Mouse (Mus musculus): Measurements from ENCODE around the gene Cgas.

Cgas gene

DNA sequence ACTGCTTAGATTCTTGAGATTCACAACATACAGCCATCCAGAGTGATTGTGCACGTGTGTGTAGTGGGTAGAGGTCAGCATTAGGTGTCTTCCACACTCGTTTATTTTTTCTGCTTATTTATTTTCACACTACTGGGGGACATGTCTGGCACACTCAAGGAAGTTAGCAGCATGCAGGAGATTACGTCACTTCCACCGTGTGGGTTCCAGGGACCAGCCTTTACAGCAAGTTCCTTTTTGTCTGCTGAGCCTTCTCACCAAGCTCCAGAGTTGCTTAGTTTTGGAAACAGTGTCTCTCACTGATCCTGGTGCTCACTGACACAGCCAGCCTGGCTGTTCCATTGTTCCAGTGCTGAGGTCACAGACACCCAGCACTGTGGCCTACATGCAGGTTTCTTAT, 8.3 kb upstream of the Cgas start:
- no peak for DNase-seq

DNA sequence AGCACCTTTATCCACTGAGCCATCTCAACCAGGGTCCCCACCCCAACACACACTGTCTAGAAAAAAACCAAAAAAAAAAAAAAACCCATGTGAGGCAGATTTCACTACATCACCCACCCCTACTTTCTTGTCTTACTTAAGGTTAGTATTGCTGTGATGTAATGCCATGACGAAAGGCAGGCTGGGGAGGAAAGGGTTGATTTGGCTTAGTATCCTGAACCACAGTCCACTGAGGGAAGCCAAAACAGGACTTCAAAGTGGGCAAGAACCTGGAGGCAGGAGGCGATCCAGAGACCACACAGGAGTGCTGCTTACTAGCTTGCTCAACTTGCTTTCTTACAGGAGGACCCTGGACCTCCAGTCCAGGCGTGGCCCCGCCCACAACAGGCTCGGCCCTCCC, 7.4 kb upstream of the Cgas start:
- DNase-seq: no peak

DNA sequence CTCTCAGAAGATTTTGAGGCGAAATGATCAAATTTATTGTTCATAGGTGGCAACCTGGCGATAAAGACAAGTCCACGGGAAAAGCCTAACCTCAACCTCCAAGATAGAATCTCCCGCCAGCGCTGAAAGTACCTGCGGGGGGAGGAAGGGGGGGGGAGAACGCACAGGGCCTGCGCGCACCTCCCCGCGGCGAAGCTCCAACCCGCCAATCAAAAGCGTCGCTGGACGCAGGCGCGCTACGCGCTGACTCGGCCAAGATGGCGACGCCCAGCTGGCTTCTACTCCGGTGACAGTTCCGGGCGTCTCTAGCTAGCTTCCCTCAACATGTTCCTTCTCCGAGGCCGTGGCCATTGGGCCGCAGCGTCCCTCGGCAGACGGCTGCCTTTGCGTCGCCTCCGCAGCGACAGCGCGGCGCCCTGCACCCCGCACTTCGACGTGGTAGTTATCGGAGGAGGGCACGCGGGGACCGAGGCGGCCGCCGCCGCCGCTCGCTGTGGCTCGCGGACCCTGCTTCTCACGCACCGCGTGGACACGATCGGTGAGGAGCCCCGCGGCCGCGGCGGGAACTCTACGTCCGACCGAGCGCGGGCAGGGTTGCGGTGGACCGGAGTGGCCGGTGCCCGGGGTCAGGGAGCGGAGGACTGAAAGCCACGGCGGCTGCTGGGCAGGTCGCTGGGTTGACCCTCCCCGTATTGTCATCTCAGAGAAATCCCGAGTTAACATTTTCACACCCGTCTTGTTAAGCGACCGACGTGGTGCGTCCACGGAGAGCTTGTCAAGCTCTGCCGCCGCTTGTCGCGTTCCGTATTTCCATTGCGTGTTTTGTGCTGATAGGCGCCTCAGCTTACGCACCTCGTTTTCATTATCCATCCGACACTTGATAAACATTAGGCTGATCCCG, 5.2 kb upstream of the Cgas start, which contains the start of the genes Mto1 and Gm17324:
Gene Mto1 (plus strand): TSS at position 236 of the 901 bp plus-strand sequence.
Gene Gm17324 (minus strand): TSS at position 814 of the 901 bp plus-strand sequence.
- peak; percentile 88 for DNase-seq

DNA sequence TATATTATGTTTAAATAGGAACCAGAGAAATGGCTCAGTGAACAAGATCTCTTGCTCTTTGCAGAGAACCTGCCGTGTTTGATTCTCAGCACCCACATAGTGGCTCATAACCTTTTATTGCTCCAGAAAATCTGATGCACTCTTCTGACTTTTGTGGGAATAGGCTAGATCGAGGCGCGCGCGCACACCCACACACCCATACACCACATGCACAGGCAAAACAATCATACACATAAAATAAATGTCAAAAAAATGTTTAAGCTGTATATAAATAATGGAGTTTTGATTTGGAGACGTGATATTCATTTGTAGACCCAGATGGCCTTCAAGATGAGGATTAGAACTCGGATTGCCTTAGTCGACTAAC, 4.6 kb upstream of the Cgas start:
- no peak for DNase-seq

DNA sequence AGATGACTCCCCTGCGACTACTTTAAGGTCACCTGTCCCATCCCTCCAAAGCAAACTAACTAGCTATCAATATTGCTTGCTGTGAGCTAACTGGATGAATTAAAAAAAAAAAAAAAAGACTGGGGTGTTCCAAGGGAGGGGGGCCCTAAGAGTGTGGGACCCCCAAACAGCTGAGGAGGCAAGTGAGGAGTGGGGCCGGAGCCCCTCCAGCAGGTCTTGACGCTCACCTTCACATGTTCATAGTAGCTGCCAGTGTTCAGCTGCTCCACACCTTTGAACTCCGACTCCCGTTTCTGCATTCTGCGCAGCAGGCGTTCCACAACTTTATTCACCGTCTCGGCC, 829 bp downstream of the Cgas start:
- DNase-seq: no peak

DNA sequence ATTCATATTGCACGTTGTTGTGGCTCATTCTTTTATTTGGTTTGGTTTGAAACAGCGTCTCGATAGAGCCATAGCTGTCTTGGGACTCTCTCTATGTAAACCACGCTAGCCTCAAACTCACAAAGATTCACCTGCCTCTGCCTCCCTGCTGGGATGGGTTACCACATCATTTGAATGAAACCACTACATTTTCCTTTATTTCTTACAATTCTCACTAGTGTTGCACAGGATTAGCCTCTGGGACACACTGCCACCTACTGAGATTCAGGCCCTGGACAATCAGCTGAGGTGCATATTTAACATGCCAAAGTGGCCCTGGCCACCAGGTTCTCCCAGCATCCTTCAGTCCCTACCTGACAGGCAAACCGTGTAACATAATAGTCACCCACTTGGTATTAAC, 3.6 kb downstream of the Cgas start:
- DNase-seq: no peak

DNA sequence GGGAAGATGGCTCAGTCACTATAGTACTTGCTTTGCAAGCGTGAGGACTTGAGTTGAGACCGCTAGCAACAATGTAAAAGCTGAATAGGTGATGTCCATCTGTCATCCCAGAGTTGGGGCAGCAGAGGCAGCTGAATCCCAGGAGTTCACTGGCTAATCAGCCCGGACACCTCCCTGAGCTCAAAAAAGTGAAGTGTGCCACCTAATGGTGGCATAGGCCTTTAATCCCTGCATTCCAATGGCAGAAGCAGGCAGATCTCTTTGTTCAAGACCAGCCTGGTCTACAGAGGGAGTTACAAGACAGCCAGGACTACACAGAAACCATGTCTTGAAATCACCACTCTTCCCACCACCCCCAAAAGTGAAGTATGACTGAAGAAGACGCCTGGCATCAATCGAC, 10.6 kb downstream of the Cgas start:
- no peak for DNase-seq

DNA sequence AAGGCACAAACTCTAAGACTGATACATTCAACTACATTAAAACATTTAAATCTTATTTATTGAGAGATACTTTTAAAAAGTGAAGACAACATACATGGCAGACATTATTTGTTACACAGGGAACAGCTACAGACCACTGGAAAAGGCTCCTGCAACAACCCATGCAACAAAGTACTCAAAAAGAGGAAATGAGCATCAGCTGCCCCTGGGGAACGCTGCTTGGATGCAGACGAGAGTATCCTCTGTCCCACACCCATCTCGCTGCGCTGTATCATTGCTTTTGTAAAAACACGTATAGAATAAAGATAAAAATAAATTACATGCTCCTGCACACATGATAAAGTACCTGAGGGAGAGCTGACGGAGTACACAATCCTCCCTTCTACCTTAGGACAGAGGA, 12.6 kb downstream of the Cgas start:
- no peak for DNase-seq

DNA sequence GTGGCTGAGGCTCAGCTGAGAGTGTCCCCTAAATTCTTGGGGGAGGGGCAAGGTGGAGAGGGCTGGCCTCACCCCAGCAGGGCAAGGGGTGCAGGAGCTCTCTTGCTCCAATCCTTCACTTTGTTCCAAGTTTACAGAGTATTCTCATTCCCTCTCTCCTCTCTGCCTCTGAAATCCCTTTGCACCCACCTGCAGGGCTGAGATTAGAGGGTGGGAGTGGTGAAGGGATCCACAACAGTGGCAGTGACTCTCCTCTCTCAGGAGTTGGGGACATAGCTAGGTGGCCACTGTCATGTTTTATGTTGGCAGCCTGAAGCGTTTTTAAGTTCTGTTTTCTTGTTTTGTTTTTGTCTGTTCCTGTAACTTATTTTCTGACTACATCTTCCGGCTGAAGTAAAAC, 13.5 kb downstream of the Cgas start:
- no peak for DNase-seq

DNA sequence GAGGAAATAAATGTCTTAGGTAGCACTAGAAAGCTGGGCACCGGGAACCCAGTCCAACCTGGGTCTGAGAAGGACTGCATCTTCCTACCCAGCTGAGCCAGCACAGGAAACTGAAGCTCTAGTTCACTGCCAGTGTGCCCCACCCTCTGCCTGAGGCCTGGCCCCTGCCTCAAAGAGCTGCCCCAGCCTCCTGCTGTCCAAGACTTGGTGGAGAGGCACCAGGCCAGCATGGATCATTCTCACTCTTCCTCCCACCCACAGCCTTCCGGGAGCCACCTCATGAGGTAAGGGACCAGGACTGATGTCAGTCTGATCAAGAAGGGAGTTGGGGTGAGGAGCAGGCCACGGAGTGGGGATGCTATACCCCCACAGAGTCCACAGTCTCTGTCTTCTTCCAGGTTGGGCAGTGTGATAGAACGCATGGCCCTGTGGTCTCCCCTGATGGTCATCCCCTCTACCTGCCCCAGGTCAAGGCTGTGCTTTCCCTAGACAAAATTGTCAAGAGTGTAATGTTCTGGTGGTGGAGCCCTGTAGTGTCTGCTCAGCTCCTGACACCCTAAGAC, 14.1 kb downstream of the Cgas start:
- no peak for DNase-seq

DNA sequence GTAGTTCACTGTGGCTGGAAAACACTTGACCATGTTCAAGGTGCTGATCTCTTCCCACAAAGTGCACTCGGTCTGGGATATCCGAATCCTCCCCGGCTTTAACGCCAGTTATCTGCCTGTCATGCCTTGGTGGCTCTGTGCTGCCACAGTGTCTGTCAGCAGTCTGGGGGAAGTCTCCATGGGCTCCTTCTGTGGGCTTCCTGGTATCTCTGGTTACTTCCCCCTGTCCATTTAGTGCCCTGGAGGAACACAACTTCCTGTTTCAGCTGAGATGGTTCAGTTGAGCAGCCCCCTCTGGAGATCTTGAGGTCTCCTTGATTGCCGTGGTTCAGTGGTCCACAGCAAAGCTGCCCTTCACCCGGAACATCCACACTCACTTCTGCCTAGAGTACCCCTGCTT, 14.9 kb downstream of the Cgas start:
- no peak for DNase-seq

DNA sequence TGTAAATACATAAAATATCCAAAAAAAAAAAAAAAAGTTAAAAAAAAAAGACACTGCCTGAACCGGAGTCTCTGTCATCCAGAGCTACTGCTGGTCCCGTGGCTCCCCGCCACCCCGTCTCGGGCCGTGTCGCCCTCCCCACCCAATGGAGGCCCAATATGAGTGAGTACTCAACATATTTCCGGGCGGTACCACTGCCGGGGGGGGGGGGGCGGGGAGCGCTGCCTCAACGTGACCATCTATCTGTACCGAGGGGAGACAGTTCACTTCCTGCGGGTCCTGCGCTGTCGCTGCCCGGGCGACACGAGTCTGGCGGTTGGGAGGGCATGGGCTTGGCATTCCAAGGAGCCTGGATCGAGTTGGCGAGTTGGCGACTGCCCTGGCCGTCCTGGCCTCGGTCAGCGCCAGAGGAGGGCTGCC, 15.7 kb downstream of the Cgas start:
- no peak for DNase-seq

DNA sequence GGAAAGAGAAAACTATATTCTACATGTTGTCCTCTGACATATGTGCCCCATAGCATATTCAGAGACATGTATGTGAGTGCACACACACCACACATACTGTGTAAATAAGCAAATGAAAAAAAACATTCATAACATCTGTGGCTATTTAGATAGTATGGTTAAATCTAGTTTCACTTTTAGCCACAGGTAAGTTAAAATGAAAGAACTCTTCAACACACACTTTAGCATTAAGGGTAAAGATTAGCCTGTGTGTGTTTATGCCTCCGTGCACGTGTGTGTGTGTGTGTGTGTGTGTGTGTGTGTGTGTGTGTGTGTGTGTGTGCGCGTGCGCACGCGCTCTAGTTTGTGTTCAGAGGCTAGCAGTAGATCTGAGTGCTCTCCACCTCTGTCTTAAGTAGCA, 41.4 kb downstream of the Cgas start:
- no peak for DNase-seq

DNA sequence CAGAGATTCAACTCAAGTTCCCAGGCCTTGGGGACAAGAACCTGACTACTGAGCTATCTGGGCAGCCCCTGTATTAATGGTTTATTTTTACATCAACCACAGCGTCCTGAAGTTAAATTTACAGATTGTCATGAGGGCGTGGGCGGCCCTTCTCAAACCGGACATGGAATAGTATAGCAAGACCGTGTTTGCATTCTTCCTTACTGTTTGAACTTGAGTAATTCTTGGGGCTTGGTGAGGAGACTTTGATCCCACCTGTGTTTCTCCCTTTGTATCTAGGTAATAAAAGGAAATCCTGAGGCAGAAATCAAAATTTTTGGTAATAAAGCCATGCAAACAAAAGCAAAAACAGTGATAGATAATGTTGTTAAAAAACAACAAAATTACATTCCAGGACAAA, 42.5 kb downstream of the Cgas start:
- no peak for DNase-seq

DNA sequence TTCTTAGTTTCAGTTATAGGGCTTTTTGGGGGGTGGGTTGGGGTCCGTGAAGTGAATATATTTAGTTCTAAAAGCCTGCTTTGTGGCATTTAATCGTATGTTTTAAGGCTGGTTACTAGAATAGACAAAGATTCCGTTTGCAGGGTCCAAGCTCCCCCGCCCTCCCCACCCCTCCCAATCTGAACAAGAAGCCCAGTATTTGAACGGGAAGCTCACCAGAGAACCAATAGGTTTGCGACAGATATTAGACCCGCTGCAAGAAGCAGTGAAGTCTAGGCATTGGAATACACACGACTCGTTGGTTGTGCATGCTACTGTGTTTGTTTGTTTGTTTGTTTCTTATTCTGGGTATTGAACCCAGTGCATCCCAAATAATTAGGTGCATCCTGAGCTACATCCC, 46.5 kb downstream of the Cgas start:
- DNase-seq: no peak

DNA sequence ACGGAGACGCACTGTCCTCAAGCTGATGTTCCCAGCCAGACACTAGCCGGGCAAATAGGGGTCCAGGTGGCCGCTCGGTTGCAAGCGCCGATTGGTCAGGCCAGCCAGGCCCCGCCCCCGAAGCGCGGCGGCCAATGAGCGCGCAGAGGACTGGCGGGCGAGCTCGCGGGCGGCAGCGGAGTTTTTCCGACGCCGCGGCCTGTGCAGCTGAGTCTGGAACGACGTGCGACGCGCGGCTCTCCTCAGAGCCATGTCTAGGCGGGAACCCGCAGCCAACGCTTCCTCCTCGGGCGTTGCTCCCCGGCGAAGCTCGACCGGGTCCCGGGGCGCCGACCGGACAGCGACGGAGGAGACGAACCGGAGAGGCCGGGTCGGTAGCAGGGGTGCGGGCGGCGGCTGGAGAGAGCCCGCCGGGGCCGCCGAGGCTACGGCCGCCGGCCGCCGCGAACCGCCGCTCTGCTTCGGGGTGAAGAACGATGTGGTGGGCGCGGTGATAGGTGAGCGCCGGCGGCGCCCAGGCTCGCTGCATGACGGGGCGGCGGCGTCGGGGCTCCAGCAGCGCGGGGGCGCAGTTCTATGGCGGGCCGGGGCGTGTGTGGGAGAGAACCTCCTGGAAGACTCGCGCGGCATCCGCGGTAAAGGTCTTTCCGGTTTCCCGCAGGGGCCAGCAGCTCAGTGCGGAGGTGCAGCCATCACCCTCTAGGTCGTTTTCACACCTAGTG, 47.2 kb downstream of the Cgas start, which contains the start of gene Ddx43:
Gene Ddx43 (plus strand): TSS at position 148 of the 722 bp plus-strand sequence.
- no peak for DNase-seq

DNA sequence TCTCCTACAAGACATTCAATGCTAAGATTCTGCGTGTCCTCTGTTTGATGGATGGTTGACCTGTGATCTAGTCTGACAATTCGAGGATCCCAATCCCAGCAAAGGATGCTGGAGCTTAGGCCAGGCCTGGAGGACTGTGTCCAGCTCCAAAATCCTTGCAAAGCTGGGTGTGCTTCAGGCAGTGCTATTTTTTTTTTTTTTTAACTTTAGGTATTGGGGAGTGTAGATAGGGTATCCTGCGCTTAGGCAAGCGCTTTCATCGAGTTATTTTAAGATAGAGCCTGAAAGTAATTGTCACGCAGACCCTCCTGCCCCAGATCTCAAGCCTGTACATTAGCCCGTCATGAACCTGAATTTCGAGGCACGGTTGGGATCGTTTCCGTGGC, 47.8 kb downstream of the Cgas start:
- no peak for DNase-seq

DNA sequence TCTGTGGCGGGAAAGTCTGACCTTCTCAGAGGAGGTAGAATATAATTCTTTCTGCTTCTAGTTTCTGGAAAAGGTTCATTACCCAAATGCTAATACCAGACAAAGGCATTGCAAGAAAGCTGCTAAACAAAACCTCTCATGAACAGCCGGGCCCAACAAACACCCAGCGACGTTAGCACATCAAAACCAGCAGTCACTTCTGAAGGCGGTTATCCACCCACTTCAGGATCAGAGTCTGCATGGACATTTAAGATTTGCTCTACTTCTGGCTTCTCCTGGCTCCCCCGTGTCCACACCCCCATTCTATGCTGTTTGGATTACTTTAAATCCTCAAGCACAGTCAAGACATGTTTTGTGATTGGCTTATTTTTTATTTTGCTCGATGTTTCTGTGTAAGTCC, 48.4 kb downstream of the Cgas start:
- DNase-seq: no peak

DNA sequence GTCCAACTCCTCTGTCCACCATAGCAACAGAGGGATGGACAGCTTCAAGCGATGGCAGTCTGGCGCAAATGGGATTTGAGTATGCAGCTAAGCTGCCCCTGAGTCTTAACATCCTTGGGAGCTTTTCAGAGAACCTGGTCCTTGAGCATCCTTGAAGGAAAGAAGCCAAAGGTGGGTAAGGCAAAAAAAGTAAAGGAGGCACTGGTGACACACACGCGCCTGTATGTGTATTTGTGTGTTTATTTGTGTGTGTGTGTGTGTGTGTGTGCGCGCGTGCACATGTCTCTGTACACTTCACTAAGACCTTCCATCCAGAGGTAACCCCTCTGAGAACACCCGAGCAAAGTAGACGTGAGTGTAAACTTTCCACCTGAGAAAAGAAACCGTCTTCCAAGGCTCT, 49.3 kb downstream of the Cgas start:
- DNase-seq: no peak

DNA sequence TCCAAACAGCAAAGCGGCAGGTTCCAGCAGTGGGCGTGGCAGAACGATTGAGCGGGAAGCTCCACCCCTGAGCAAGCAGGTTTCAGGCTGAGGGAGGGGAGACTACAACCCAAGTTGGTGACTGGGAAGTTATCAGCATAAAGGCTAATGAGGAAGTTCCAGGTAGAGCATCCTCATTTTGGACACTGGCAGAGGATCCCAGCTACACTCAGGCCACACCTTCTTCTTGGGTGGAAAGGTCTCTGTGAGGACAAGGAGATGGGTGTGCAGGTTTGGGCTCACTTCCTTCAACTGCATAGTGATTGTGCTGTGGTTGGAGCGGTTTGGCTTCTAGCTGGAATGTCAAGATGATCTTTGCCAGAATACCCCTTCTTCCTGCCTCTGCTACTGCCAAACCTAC, 53.1 kb downstream of the Cgas start:
- no peak for DNase-seq

DNA sequence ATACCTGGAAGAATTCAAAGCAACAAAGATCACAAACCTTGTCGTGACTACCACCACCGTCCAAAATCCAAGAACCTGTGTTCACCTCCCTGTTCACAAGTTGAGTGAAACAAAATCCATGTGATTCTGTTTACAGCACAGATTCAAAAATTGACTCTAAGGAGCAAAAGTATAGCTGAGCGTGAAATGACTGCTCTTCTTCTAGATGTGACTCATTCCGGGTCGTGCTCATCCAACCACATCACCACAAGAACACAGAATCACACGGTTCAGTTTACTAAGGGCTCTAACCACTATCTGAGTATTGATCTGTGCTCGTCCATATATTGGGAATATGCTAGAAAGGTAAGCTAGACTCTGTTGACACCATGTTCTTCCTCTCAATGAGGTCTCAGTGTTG, 56.1 kb downstream of the Cgas start:
- DNase-seq: no peak

DNA sequence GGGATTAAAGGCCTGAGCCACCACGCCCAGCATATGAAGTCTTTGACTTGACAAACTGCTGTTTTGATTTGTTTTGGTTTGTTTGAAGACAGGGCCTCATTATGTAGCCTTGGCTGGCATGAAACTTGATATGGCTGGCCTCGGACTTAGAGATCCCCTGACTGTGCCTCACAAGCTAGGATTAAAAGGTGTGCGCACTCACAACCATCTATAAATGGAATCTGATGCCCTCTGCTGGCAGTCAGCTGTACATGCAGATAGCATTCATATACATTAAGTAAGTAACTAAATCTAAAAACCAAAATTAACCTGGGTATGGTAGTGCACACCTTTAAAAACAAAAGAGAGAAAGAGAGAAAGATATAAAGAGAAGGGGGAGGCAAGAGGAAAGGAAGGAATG, 57.1 kb downstream of the Cgas start:
- DNase-seq: no peak
